Mouse (Mus musculus) adipocyte (in vitro differentiated cells): Measurements from ENCODE around the gene Elavl3.

ENCODE experiments used
- DNase-seq: peaks from one replicate; pipeline ENCODE4 v3.0.0-alpha.2; 2016; ENCODE audit warnings: low spot score

Elavl3 gene

GRCm38 (mm10) chr9:22057031-22057517, 5.3 kb upstream of the Elavl3 start:
- DNase-seq = no peak

DNA sequence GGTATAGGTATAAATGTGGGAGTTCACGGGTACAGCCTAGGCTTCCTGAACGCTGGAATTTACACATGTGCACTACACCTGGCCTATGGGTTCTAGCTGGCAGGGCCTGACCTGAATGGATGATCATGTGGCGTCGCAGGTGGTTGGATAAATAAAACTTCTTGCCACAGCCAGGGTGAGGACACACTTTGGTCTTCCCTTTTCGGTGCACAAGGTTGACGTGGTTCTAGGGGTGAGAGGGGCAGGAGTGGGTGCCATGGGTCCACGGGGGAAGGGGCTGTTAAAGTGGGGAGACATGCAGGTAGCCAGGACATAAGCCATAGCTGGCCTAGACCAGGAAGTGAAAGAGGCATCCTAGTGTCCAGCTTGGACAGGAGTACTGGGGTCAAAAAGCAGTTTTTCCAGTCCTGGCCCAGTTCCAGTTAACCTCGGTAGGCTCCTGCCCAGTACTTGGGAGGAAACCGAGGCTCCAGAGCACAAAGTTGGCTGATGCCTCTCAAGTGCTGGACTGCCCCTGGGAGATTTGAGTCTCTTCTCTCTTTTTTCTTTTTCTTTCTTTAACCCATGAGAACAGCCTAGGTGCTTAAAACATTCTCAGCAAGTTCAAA, 4.6 kb upstream of the Elavl3 start:
- no peak for DNase-seq

DNA sequence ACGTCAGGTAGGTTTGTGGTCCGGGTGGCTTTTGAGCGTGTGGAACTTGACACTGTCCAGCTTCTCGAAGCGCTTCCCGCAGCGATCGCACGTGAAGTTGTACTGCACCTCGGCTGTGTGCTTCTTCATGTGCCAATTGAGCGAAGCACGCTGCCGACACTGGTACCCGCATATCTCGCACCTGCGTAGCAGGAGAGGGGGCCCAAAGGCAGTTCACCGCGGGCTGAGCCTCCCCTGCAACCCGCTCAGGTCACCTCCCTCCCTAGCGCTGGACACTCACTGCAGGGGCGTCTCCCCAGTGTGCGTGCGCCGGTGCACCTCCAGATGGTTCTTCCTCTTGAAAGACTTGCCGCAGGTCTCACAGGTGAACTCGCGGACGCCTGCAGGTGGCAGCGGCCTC, 3.9 kb upstream of the Elavl3 start:
- no peak for DNase-seq

DNA sequence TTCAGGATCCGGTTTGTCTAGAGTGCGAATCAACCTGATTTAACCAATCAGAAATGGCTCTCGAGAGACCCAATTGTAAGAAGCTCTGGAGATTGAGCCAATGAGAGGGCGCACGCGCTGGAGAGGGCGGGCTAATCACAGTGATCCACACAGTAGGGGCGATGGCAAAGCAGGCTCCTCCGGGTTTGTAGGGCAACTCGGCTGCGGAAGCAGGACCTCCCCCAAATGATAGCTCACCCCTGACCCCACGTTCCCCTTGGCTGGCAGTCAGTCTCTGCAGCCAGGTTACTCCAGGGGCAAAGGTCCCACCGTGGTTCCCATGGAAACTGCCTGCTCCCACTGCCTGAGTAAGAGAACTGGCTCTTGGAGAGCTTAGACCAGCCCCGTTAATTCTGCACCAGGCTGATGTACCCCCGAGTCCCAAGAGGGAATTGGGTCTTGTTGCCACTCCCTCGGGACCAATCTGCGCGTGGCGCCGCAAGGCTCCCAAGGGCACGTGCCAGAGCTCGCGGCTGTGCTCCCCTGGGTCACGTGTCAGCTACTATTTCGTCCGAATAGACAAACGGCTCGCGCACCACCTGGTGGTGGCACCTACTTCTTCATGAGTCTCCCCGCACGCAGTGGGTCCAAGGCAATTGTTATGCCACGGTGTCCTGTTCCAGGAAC, 2.7 kb upstream of the Elavl3 start:
- DNase-seq = no peak

- DNase-seq = no peak
These were observed 1.8 kb upstream of the Elavl3 start for GRCm38 (mm10) chr9:22053657-22054056.

GRCm38 (mm10) chr9:22051161-22051957, 464 bp downstream of the Elavl3 start:
- DNase-seq = no peak

DNA sequence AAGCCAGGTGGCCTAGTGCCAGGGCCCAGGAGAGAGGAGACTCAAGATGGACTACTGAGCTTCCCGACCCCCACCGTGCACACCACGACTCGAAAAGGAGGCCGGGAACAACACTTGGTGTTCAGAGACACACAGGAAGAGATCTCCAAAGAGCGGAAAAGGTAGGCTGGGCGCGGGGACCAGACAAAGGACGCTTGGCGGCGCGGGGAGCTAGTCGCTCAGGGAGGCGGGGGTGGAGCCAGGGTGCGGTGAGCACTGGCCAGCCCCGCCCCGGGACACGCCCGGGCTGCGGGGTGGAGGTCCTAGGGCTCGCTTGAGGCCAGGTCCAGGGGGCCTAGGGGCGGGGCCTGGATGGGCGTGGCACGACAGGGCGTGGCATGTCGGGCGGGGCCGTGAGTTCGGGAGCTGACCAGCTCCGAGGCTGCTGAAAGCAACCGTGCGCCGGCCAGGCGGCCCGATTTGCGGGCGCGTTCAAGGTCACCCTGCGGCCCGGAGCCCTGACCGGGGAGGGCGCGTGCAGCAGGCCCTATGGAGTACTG, 1.4 kb downstream of the Elavl3 start:
- no peak for DNase-seq

DNA sequence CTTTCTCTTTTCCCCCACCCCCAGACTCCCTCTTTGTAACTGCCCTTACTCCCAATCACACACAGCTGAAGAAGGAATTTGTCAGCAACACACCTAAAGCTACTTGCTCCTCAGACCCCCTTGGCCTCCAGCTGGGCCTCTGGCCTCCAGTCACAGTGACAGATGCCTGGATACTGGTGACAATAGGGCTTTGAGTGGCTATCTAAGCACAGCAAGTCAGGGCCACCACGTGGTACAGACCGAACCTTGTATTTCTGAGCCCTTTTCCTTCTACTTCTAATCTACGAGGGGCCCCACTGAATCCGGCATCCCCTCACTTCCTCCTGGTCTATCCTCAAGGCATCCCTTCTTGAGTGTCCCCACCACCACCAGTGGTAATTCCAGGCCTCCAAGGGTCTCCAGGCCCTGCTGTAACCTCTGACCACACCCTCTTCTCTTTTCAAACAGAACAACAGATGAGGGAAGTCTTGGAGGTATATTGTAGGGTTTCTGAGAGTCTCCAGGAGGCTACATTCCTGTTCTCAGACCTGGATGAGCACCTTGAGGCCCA, 2.0 kb downstream of the Elavl3 start:
- DNase-seq = no peak

- DNase-seq = no peak
These were observed 2.5 kb downstream of the Elavl3 start for GRCm38 (mm10) chr9:22049315-22049714.

- no peak for DNase-seq
These were observed 4.5 kb downstream of the Elavl3 start for GRCm38 (mm10) chr9:22047329-22047728.

- no peak for DNase-seq
These were observed 10.0 kb downstream of the Elavl3 start for GRCm38 (mm10) chr9:22041832-22042231.

DNA sequence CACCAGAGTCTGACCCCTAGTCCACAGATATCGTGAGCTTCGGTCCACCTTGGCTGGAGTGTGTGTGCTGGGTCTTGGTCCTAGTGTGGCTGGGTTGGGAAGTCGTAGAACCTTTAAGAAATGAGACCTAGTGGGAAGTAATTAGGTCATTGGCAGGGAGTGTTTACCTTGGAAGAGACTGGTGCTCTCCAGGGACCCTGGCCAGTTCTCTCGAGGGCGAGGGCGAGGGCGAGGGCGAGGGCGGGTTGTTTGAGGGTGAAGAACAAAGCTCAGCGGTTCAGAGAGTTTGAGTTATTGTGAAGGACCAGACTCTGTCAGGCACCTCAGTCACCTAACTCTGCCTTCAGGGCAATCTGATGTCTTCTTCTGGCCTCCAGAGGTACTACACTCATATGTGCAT, 14.0 kb downstream of the Elavl3 start:
- DNase-seq = no peak

- DNase-seq = no peak
These were observed 16.4 kb downstream of the Elavl3 start for GRCm38 (mm10) chr9:22035300-22036044.

- DNase-seq = no peak
These were observed 21.4 kb downstream of the Elavl3 start for GRCm38 (mm10) chr9:22030386-22030785.

- DNase-seq = no peak
These were observed 23.4 kb downstream of the Elavl3 start for GRCm38 (mm10) chr9:22028467-22028866.

- DNase-seq = peak; percentile 54
These were observed 27.2 kb downstream of the Elavl3 start for GRCm38 (mm10) chr9:22024592-22024991.

DNA sequence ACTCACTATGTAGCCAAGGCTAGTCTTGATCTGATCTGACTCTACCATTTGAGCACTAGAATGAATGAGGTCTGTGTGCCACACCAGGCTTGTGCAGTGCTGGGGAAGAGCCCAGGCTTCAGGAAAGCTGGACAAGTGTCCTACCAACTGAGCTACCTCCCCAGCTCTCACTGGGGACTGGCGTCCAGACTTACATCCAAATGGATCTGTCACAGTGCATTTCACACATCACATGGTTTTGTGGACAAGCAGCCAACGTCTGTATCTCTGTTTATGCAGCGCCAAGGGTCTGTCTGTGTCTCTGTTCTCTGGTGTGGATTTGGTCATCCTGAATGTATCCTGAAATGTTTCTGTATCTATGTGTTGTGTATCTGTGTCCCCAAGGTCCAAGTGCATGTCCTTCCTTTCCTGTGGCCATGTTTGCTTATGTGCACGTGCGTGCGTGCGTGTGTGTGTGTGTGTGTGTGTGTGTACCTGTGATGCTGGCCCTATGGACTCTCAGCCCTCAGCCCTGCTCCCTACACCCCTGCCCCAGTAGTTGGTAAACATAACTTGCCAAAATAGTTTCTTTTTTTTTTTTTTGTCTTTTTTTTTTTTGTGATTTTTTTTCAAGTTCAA, 34.5 kb downstream of the Elavl3 start:
- no peak for DNase-seq

DNA sequence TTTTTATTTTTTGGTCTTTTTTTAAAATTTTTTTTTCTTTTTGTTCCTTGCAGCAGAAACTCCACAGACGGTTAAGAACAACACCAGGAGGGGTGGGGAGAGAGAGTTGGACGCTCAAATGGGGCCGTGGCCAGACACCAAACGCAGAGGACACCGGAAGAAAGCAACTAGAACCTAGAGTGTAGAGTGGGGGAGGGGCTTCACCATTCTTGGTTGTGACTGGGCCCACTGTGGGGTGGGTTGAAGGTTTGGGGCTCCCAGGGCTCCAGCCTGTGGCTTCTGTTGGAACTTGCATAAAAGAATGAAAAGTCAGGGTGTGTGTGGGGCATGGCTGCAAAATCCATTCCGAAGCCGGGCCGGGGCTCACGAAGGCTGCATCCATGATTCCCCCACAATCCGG, 35.6 kb downstream of the Elavl3 start:
- DNase-seq = no peak

DNA sequence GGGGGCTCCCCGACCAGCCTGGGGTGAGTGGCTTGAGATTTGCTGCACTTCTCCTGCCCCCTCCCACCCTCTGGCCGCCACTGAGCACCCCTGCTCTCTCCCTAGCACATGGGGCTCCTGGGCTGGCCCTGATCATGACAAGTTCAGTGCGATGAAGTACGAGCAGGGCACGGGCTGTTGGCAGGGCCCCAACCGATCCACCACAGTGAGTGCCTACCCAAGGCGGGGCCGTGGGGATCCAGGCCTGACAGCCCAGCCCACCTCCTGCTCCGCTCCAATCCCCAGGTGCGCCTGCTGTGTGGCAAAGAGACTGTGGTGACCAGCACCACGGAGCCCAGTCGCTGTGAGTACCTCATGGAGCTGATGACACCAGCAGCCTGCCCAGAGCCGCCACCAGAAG, 39.1 kb downstream of the Elavl3 start:
- DNase-seq = no peak

DNA sequence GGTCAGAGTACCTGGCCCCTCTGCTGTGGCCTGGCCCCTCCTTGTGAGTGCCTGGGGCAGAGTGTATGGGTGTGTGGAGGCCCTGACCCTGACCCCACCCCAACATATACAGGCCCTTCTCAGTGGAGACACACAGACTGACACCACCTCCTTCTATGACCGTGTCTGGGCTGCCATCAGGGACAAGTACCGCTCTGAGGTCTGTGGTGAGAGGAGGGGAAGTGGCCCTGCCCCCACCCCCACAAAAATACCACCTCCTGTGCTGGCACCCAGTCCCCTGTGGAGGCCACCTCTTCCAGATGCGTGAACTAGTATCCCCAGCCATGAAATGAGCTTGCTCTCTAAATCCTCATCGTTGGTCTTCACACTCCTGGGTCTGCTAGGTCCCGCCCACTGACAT, 40.8 kb downstream of the Elavl3 start:
- DNase-seq = no peak

GRCm38 (mm10) chr9:22004546-22004945, 47.3 kb downstream of the Elavl3 start:
- DNase-seq = no peak
